Mouse (Mus musculus): ENCODE measurements around the gene Robo2.

GRCm38 (mm10) chr16:74455179-74455578, 43.6 kb upstream of the Robo2 start:
- TF ChIP-seq GATA1 (IDR thresholded peaks at IDR 0.05; ENCODE audit: borderline replicate concordance, low read length) (no peak), FLI1 (IDR thresholded peaks at IDR 0.05; ENCODE audit: low read length) (no peak)

Data from megakaryocyte, embryonic 14.5 days (primary cell).